Mouse (Mus musculus) erythroblast, embryonic 14.5 days (primary cell): ENCODE measurements around the gene Cdkl5. TPM values are rescaled to one million over a fixed set of nuclear protein-coding genes. Genes with fewer than 3 reads are reported as not detected.

ENCODE experiments used
- H3K27me3 ChIP-seq: 2 replicates; pipeline ENCODE4 v1.6.1; 2012; ENCODE audit warnings: inconsistent platforms; ENCODE audit not compliant: control insufficient read depth
- H3K36me3 ChIP-seq: 2 replicates; pipeline ENCODE4 v1.6.1; 2012; ENCODE audit warnings: mild to moderate bottlenecking, inconsistent platforms; ENCODE audit not compliant: control insufficient read depth
- H3K4me1 ChIP-seq: 2 replicates; pipeline ENCODE4 v1.6.1; 2012; ENCODE audit warnings: inconsistent platforms; ENCODE audit not compliant: control insufficient read depth
- H3K4me3 ChIP-seq: replicated peaks from 2 replicates; pipeline ENCODE3; 2012; ENCODE audit warnings: moderate library complexity, mild to moderate bottlenecking, inconsistent platforms
- H3K9me3 ChIP-seq: 2 replicates; pipeline ENCODE4 v1.6.1; 2012; ENCODE audit warnings: low read length, inconsistent platforms, mixed read lengths; ENCODE audit not compliant: control insufficient read depth
- GATA1 ChIP-seq: IDR thresholded peaks from 2 replicates; pipeline ENCODE4 v1.6.1; 2012; ENCODE audit warnings: low read length, inconsistent platforms, mixed read lengths
- TAL1 ChIP-seq: IDR thresholded peaks from 3 replicates; pipeline ENCODE4 v1.6.1; 2012; ENCODE audit warnings: low read length, inconsistent platforms, mixed read lengths
- polyA plus RNA-seq: library from polyadenylated mRNA; stranded (reverse); fragments of >175 nt; gene quantifications from 2 replicates; pipeline ENCODE4 v1.2.3, GENCODE M21; 2012

Cdkl5 gene
- polyA plus RNA-seq, 1 experiment: not detected

DNA sequence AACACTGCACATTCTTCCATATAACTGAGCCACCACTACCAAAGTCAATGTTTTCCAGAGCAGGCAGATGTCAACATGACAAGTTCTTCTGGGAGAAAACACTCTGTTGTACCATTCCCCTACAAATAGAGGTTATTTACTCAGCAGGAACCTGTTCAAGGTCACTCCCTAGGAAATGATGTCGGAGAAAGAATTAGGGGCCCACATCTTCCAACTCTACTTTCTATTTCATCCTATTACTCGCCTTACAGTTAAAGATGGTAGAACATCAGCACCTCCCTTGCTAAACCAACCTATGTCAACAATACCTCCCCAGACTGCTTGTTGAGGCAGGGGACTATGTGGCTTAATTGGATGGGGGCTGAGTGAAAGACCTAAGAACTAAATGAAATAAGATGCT, 226.8 kb downstream of the Cdkl5 start, which contains the start of gene Rs1:
Gene Rs1 (plus strand): TSS at position 301 of the 400 bp plus-strand sequence.
- Histone ChIP-seq H3K4me1 (peaks cover 2% of the 10 kb centered on the region; the same call in 1 of the 2 replicates), H3K27me3 (no peaks in the 10 kb centered on the region), H3K9me3 (no peaks in the 10 kb centered on the region), H3K4me3 (peak within 1 kb of the TSS; percentile 71), H3K36me3 (no peaks in the 10 kb centered on the region)
- TF ChIP-seq TAL1 (no peak), GATA1 (no peak)

GRCm38 (mm10) chrX:160766233-160766616, 228.3 kb downstream of the Cdkl5 start:
- Histone ChIP-seq H3K4me3 (peak overlapping the region; percentile 71), H3K4me1 (peaks cover 2% of the 10 kb centered on the region; the same call in 1 of the 2 replicates), H3K36me3 (no peaks in the 10 kb centered on the region), H3K27me3 (no peaks in the 10 kb centered on the region), H3K9me3 (no peaks in the 10 kb centered on the region)
- no peak for TF ChIP-seq GATA1
- TF ChIP-seq TAL1: no peak

DNA sequence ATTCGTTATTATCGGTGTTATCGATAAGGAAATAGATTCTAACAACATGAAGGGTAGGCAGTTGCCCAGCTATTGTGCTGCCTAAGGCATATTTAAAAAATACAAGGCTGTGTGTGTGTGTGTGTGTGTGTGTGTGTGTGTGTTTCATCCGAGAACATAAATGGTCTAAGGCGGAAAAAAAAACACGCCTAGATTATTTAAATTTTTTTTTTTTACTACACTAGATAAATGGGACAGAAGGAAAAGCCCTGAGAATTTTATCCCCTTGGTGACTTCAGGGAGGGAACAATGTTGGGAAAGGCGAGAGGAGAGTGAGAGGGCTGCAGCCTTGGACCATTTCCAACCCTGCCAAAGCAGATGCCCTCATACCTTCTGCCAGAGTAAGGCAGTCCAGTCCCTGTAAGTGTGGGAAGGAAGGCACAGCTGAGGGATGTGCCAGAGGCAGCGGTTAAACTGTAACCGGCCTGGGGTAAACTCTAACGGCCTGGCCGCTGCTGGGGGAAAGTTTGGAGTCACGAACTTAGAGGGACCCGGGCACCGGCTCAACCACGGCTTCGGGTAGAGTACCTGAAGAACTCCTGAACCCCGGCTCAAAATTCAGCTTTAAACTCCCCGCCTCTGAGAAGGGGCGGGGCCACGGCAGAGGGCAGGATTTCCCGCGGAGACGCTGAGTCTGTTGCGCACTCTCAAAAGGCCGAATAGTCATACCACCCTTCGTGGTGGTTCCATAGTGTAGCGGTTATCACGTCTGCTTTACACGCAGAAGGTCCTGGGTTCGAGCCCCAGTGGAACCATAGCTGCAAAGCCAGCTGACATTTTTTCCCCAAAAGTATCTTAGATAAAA, 228.9 kb downstream of the Cdkl5 start:
- Histone ChIP-seq H3K27me3 (no peaks in the 10 kb centered on the region), H3K4me3 (peak overlapping the region; percentile 71), H3K4me1 (peaks cover 2% of the 10 kb centered on the region; the same call in 1 of the 2 replicates), H3K36me3 (no peaks in the 10 kb centered on the region), H3K9me3 (no peaks in the 10 kb centered on the region)
- TF ChIP-seq GATA1 (no peak), TAL1 (no peak)

- H3K36me3 ChIP-seq: no peaks in the 10 kb centered on the region
- no peaks in the 10 kb centered on the region for H3K9me3 ChIP-seq
- H3K4me1 ChIP-seq: no peaks in the 10 kb centered on the region
- no peaks in the 10 kb centered on the region for H3K27me3 ChIP-seq
- no peak for TF ChIP-seq TAL1
- TF ChIP-seq GATA1: no peak
- H3K4me3 ChIP-seq: no peak overlapping the region
These were observed 243.7 kb downstream of the Cdkl5 start for GRCm38 (mm10) chrX:160750808-160751207.

DNA sequence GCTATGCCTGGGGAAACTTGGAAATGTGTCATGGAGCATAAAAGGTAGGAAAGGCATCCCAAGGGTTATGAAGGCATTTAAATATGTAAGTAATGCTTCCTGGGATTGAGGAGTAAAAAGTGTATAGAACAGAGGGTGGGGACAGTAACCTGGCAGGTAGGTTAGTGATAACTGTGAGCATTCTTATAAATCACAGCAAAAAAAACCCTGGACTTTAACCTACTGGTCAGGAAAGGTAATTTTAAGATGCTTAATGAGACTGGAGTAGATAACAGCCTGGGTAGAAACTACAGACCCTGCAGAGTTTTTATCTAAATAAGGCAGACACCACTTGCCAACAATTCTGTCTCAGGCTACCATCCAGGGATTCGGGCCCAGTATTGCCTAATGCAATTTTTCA, 245.9 kb downstream of the Cdkl5 start:
- Histone ChIP-seq H3K4me1 (no peaks in the 10 kb centered on the region), H3K27me3 (no peaks in the 10 kb centered on the region), H3K4me3 (no peak overlapping the region), H3K9me3 (no peaks in the 10 kb centered on the region), H3K36me3 (no peaks in the 10 kb centered on the region)
- TF ChIP-seq TAL1 (no peak), GATA1 (no peak)

DNA sequence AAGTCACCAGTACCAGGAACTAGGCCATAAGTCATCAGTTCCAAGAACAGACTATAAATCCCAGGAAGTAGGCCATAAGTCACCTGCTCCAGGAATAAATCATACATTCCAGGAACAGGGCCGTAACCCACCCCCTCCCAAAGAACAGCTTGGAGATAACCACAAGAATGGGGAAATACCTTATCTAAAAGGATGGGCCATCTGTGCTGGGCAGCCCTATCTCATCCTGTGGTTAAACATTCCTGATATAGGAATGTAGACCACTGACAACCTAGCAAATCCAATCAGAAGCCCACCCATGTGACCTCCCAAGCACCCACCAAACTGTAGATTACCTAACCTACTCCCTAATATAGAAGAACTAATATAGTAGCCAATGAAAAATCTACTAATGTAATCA, 249.1 kb downstream of the Cdkl5 start:
- TF ChIP-seq TAL1 (no peak), GATA1 (no peak)
- no peaks in the 10 kb centered on the region for H3K9me3 ChIP-seq
- H3K4me3 ChIP-seq: no peak overlapping the region
- H3K36me3 ChIP-seq: no peaks in the 10 kb centered on the region
- H3K27me3 ChIP-seq: no peaks in the 10 kb centered on the region
- no peaks in the 10 kb centered on the region for H3K4me1 ChIP-seq

GRCm38 (mm10) chrX:160735650-160736049, 258.9 kb downstream of the Cdkl5 start, which contains the start of gene Ppef1:
Gene Ppef1, minus strand, starts transcription at chrX:160735765.
- no peak for TF ChIP-seq GATA1
- no peak for TF ChIP-seq TAL1
- H3K36me3 ChIP-seq: no peaks in the 10 kb centered on the region
- H3K27me3 ChIP-seq: no peaks in the 10 kb centered on the region
- no peaks in the 10 kb centered on the region for H3K4me1 ChIP-seq
- no peaks in the 10 kb centered on the region for H3K9me3 ChIP-seq
- H3K4me3 ChIP-seq: no peak within 1 kb of the TSS

Other genes with a start within 250 kb of the Cdkl5 start
- gene Rs1, start 226.7 kb downstream of the Cdkl5 start, polyA plus RNA-seq: 0.01 TPM in 1 of 2 replicates, not detected in the other
- 0.02 TPM in 1 of 2 replicates, not detected in the other for gene Gja6, start 87.7 kb downstream of the Cdkl5 start, polyA plus RNA-seq
- gene Scml2, start 122.5 kb upstream of the Cdkl5 start, polyA plus RNA-seq: 0.02 and 0.03 TPM in 2 replicates